Mouse (Mus musculus) intestine, embryonic 15.5 days (tissue): ENCODE measurements at regions not wholly inside any gene's neighbourhood (a gene's known extent, or its start where the extent isn't known, plus 50 kb on each side); places are given as distances from the start of the nearest gene placed in this dataset.

ENCODE experiments used
- ATAC-seq: fragments of 200-750 bp; cut with Nextera tagmentation; 2 replicates; pipeline ENCODE4 v1.8.0; 2017; ENCODE audit warnings: moderate TSS enrichment, moderate library complexity
- H3K27ac ChIP-seq: fragments of 300-500 bp; sonication (generic); 2 replicates; pipeline ENCODE4 v1.5.1; 2015; ENCODE audit warnings: mild to moderate bottlenecking, inconsistent platforms
- H3K27me3 ChIP-seq: fragments of 300-500 bp; sonication (generic); replicated peaks from 2 replicates; pipeline ENCODE4 v1.6.1; 2015; ENCODE audit warnings: inconsistent platforms
- H3K36me3 ChIP-seq: fragments of 300-500 bp; sonication (generic); 2 replicates; pipeline ENCODE4 v1.6.1; 2015; ENCODE audit warnings: inconsistent platforms
- H3K4me1 ChIP-seq: fragments of 300-500 bp; sonication (generic); replicated peaks from 2 replicates; pipeline ENCODE4 v1.6.1; 2015; ENCODE audit warnings: inconsistent platforms
- H3K4me2 ChIP-seq: fragments of 300-500 bp; sonication (generic); replicated peaks from 2 replicates; pipeline ENCODE4 v1.6.1; 2015; ENCODE audit warnings: mild to moderate bottlenecking, inconsistent platforms
- H3K4me3 ChIP-seq: fragments of 300-500 bp; sonication (generic); replicated peaks from 2 replicates; pipeline ENCODE4 v1.5.1; 2015; ENCODE audit warnings: inconsistent platforms
- H3K9ac ChIP-seq: fragments of 300-500 bp; sonication (generic); 2 replicates; pipeline ENCODE4 v1.6.1; 2015; ENCODE audit warnings: inconsistent platforms
- H3K9me3 ChIP-seq: fragments of 300-500 bp; sonication (generic); 2 replicates; pipeline ENCODE4 v1.6.1; 2016; ENCODE audit warnings: inconsistent platforms
- WGBS: fragments of 180-500 bp; shearing (Covaris S2); methylation state at CpG from one replicate; pipeline ENCODE4 v1.1.7; 2015; 5-methylcytosine and 5-hydroxymethylcytosine counted together

DNA sequence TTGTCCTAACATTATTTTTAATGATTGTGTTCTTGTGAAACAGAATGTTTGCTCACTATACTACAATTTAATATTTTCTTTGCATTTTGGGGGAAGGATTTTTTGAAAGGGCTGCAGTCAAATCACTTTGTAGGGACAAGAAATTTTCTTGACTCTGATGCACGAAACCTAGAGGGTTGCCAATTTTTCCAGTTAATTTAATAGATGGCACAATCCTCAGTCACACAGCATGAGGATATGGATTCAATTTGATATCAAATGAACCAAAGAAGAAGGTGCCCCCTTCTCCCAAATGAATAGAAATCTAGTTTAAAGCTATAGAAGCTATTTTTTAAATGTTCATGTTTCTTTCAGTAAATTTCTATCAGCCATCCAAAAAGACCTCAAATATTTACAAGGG is 544.3 kb upstream of the Rag2 start:
- WGBS = 72% methylated on average over 1 of the region's 1 CpGs
- H3K36me3 ChIP-seq = no peaks in the 10 kb centered on the region
- H3K27ac ChIP-seq = no peak overlapping the region
- no peaks in the 10 kb centered on the region for H3K27me3 ChIP-seq
- H3K9ac ChIP-seq = no peak overlapping the region
- H3K4me3 ChIP-seq = no peak overlapping the region
- ATAC-seq = no peak
- H3K4me1 ChIP-seq = no peaks in the 10 kb centered on the region
- no peak overlapping the region for H3K4me2 ChIP-seq
- H3K9me3 ChIP-seq = no peaks in the 10 kb centered on the region

DNA sequence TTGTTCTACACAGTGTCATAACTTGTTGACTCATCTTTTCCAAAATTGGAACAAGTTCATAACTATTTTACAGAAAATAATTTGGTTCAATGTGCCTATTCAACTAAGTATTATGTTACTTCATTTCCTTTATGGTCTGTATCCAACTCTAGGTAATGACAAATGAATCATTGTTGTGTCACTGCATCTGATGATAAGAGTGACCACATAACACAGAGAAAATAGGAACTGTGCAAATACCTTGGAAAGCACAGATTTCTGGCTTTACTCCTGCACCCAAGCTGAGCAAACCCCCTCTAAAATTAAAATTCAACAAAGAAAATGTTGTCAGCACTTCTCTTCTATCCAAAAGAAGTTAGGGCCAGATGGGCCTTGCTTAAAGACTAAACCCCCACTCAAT is 540.7 kb upstream of the Rag2 start:
- Histone ChIP-seq H3K4me1 (no peaks in the 10 kb centered on the region), H3K27ac (no peak overlapping the region), H3K9ac (no peak overlapping the region), H3K9me3 (no peaks in the 10 kb centered on the region), H3K36me3 (no peaks in the 10 kb centered on the region), H3K4me3 (no peak overlapping the region), H3K4me2 (no peak overlapping the region), H3K27me3 (no peaks in the 10 kb centered on the region)
- ATAC-seq = no peak

DNA sequence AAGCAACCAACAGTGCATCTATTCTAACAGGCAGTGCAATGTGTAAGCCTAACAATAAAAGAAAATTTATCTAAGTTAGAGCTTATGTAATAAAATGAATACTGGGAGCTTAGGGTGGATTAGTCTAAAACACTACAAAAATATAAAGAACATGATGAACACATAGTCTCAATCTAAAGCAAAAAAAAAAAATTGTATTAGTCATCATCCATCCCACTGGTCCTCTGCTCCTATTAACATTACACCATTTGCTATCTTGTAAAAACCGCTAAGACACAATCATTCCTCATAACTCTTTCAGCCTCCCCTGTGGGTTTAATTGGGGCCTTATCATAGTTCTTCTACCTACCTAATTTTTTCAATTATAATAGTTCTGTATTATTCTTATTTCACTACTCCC is 539.9 kb upstream of the Rag2 start:
- Histone ChIP-seq H3K4me3 (no peak overlapping the region), H3K27me3 (no peaks in the 10 kb centered on the region), H3K4me1 (no peaks in the 10 kb centered on the region), H3K9ac (no peak overlapping the region), H3K4me2 (no peak overlapping the region), H3K9me3 (no peaks in the 10 kb centered on the region), H3K27ac (no peak overlapping the region), H3K36me3 (no peaks in the 10 kb centered on the region)
- no peak for ATAC-seq
- 95% methylated on average over 1 of the region's 1 CpGs for WGBS

DNA sequence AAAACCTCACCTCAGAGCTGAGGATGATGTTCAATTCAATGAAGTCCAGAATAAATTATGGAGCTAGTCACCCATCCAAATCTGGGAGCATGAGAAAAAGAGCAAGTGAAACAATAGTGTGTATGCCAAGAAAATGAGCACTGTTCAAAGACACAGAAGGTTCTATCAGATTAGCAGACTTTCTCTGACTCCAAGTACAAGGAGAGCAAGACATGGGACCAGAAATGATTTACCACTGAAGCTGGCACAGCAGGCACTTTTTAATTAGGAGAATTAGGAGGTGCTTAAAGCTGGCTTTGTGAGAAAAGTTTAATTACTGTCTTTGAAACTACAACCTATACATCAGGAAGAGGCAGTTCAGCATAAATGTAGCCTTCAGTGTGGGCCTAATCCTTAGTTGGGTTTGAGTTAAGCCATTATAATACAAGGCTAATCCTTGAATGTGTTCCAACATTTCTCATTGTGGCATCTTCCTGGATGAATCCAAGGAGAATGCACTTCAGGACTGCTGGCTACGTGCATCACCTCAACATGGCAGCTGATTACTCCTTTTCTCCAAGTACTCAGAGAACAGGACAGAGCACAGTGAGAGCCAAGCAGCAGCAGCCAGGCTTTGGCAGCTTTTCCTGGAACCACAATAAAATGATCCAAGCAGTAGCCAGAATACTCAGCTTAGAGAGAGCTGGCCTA is 517.2 kb upstream of the Rag2 start:
- 66% methylated on average over 1 of the region's 1 CpGs for WGBS
- Histone ChIP-seq H3K4me2 (no peak overlapping the region), H3K9me3 (no peaks in the 10 kb centered on the region), H3K27ac (no peak overlapping the region), H3K36me3 (no peaks in the 10 kb centered on the region), H3K4me1 (no peaks in the 10 kb centered on the region), H3K4me3 (no peak overlapping the region), H3K27me3 (no peaks in the 10 kb centered on the region), H3K9ac (no peak overlapping the region)
- ATAC-seq = no peak

DNA sequence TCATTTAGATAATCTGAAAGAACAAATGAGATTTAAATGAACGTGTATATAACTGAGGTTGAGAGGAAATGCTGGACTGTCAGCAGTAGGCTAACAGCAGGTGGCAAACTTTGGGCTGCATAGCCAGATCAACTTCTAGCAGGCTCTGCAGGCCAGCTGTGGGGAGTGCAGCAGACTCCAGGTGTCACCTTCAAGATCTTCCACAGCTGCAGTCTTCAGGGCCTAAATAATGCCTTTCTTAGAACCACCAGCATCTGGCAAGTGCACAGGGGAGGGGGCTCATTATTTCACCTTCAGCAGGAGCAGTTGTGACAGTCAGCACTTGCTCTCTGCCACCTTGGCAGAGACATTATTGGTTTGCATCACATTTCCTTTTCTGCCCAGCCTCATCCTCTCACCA is 487.7 kb upstream of the Rag2 start:
- H3K36me3 ChIP-seq = no peaks in the 10 kb centered on the region
- 25% methylated on average over 1 of the region's 1 CpGs for WGBS
- no peak overlapping the region for H3K9ac ChIP-seq
- H3K4me1 ChIP-seq = no peaks in the 10 kb centered on the region
- H3K4me3 ChIP-seq = no peak overlapping the region
- H3K4me2 ChIP-seq = no peak overlapping the region
- no peaks in the 10 kb centered on the region for H3K27me3 ChIP-seq
- no peaks in the 10 kb centered on the region for H3K9me3 ChIP-seq
- H3K27ac ChIP-seq = no peak overlapping the region
- ATAC-seq = no peak

DNA sequence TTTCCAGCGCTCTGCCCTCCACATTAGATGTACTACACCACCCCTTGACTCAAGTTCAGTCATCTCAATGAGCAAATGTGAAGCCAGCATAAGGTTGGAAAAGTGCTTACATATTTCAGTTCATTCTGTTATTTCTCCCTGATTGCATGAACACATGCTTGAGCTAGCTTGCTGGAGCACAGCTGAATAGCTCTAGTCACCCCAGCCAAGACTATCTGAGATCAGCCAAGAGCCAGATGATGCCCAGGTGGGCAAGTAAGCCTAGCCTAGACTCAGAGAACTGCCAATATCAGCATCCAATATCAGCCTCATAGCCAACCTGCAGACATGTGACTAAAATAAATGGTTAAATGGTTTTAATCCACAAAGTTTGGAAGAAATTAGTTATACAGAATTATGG is 484.6 kb upstream of the Rag2 start:
- H3K27me3 ChIP-seq = no peaks in the 10 kb centered on the region
- no peaks in the 10 kb centered on the region for H3K4me1 ChIP-seq
- ATAC-seq = no peak
- WGBS = 89% methylated on average over 1 of the region's 1 CpGs
- H3K9ac ChIP-seq = no peak overlapping the region
- no peaks in the 10 kb centered on the region for H3K9me3 ChIP-seq
- H3K4me2 ChIP-seq = no peak overlapping the region
- H3K4me3 ChIP-seq = no peak overlapping the region
- H3K27ac ChIP-seq = no peak overlapping the region
- H3K36me3 ChIP-seq = no peaks in the 10 kb centered on the region

DNA sequence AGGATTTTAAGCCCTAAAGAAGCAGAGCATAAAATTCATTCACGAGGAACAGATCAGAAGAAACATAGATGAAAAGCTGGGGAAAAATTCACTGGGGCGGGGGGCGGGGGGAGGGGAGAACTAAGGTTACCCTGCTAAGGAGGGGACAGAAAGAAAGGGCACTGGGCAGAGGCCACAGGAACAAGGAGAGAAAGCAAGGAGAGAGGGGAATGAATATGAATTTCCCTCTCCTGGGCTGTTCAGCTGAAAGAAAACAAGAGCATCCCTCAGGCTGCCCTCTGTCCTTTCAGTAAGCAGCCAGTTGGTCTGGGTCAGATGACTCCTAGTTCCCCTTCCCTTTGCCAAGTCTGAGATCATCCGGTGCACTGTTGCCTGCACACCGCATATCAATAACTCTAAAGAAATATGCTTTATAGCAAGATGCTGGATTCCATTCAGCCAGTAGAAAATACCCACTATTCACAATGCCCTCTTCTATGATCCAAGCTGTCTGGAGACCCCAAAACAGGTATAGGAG is 467.7 kb upstream of the Rag2 start:
- no peaks in the 10 kb centered on the region for H3K27me3 ChIP-seq
- 85% methylated on average over 5 of the region's 5 CpGs for WGBS
- ATAC-seq = no peak
- no peak overlapping the region for H3K9ac ChIP-seq
- H3K9me3 ChIP-seq = no peaks in the 10 kb centered on the region
- H3K4me3 ChIP-seq = no peak overlapping the region
- no peak overlapping the region for H3K4me2 ChIP-seq
- no peak overlapping the region for H3K27ac ChIP-seq
- no peaks in the 10 kb centered on the region for H3K4me1 ChIP-seq
- H3K36me3 ChIP-seq = no peaks in the 10 kb centered on the region

DNA sequence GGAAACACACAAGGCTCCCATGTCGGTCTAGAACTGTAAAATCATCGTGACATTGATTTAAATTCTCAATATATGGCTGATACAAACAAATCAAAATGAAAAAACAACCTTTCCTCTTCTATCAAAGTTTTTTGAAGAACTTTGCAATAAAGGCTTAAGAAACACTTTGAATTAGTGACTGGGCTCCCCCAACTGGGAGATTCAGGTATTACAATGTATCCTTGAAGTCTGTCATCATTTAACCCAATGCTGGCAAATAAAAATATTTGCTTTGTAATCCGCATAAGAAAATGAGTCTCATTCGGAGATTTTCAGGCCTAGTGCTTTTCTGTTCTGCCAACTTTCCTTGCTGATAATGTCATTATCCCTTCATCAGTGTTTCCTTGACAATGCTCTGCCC is 465.2 kb upstream of the Rag2 start:
- 25% methylated on average over 4 of the region's 4 CpGs for WGBS
- H3K4me1 ChIP-seq = no peaks in the 10 kb centered on the region
- ATAC-seq = no peak
- H3K27ac ChIP-seq = no peak overlapping the region
- no peaks in the 10 kb centered on the region for H3K27me3 ChIP-seq
- no peaks in the 10 kb centered on the region for H3K36me3 ChIP-seq
- H3K4me3 ChIP-seq = no peak overlapping the region
- H3K4me2 ChIP-seq = no peak overlapping the region
- no peak overlapping the region for H3K9ac ChIP-seq
- H3K9me3 ChIP-seq = no peaks in the 10 kb centered on the region

DNA sequence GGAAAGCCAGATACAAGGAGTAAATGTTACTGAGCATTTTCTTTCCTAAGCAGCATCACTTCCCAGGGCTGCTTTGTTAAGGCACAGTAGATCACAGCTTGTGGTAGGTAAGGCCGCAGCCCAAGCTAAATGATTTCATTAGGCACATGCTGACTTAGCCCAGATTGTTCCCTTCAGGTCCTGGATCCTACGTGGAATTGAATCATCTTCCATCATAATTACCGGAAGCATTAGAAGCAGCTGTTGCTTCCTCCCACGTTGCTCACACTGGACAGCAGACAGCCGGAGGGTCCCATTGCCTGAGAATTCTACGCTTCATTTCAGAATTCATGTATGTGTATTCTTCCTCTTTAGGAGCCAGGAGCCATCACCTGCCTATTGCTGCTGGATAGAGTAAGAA is 458.6 kb upstream of the Rag2 start:
- no peak overlapping the region for H3K4me2 ChIP-seq
- H3K4me1 ChIP-seq = no peaks in the 10 kb centered on the region
- 74% methylated on average over 6 of the region's 6 CpGs for WGBS
- no peaks in the 10 kb centered on the region for H3K27me3 ChIP-seq
- no peak for ATAC-seq
- H3K9ac ChIP-seq = no peak overlapping the region
- no peaks in the 10 kb centered on the region for H3K9me3 ChIP-seq
- no peaks in the 10 kb centered on the region for H3K36me3 ChIP-seq
- no peak overlapping the region for H3K27ac ChIP-seq
- no peak overlapping the region for H3K4me3 ChIP-seq

DNA sequence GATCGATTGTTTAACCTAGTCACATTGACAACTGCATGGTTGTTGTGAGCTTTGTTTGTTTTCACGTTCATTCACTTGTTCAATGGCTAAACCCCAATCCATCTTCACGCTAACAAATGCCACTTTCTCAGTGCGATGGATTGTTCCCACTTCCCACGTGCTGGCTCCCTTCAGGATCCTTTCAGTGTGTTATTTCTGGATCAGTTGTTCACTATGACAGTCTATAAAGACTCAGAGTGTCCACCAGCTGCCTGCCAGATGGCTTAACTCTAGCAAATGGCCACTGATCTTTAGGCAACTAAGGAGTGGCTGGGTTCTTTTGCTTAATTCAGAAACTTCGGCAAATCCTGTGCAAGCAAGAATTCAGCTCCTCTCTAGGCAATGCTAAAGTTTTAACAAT is 451.7 kb upstream of the Rag2 start:
- no peak overlapping the region for H3K9ac ChIP-seq
- WGBS = 52% methylated on average over 6 of the region's 6 CpGs

DNA sequence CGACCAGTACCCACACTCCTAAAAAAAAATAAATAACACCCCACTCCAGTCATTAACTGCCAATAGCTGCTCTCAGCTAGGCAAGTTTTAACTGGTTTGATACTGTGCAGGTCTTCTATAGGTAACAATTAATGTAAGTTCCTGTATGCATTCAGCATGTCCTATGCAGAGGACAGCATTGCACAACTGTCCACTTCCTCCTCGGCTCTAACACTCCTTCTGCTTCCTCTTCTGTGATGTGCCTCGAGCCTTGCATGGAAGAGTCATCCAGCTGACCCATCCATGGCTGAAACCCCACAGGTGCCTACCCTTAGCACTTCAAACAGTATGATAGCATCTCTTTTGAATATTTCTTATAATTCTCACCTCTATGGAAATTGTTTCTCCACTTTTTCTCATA is 449.4 kb upstream of the Rag2 start:
- H3K27me3 ChIP-seq = no peaks in the 10 kb centered on the region
- WGBS = 80% methylated on average over 3 of the region's 3 CpGs
- H3K27ac ChIP-seq = no peak overlapping the region
- H3K36me3 ChIP-seq = no peaks in the 10 kb centered on the region
- H3K9me3 ChIP-seq = no peaks in the 10 kb centered on the region
- H3K4me2 ChIP-seq = no peak overlapping the region
- no peak overlapping the region for H3K4me3 ChIP-seq
- no peaks in the 10 kb centered on the region for H3K4me1 ChIP-seq
- no peak overlapping the region for H3K9ac ChIP-seq
- no peak for ATAC-seq

More for the DNA sequence above, 451.7 kb upstream of the Rag2 start:
- Histone ChIP-seq H3K4me1 (no peaks in the 10 kb centered on the region), H3K4me3 (no peak overlapping the region), H3K27ac (no peak overlapping the region), H3K36me3 (no peaks in the 10 kb centered on the region), H3K27me3 (no peaks in the 10 kb centered on the region), H3K9me3 (no peaks in the 10 kb centered on the region), H3K4me2 (no peak overlapping the region)
- ATAC-seq = no peak

DNA sequence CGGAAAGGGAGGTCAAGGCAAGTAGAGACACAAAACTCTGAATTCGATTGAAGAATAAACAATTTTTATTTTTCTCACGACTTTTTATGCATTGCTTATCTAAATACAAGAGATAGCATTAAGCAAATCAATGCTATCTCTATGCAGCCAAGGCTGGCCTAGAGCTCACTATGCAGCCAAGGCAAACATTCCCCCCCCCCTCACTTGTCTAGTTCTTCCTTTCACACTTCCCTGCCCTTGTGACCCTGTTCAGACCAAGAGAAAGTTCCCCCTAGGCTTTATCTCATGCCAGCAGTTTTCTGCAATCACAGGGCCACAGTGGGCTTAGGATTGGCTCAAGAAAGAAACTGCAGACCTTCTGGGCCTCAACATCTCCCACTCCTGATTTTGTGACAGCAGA is 417.9 kb upstream of the Rag2 start:
- 67% methylated on average over 3 of the region's 3 CpGs for WGBS
- Histone ChIP-seq H3K9ac (no peak overlapping the region), H3K9me3 (no peaks in the 10 kb centered on the region), H3K36me3 (no peaks in the 10 kb centered on the region), H3K27ac (no peak overlapping the region), H3K27me3 (no peaks in the 10 kb centered on the region), H3K4me1 (no peaks in the 10 kb centered on the region), H3K4me3 (no peak overlapping the region), H3K4me2 (no peak overlapping the region)
- ATAC-seq = no peak

DNA sequence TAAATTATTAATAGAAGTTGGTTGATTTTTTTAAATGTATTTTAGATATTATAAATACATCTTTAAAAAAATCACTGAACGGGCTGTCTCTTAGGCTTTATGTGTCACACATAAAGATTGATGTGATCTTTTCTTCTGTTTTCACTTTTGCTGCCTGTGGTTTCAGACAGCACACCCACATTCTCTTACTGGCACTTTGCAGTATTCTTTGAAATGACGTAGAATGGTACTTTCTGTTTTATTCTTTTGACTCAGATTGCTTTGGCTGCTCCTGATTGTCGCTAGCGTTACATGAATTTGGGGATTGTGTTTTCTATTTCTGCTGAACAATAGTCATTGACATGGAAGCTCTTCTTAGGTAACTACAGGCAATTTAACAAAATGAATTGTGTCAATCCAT is 415.4 kb upstream of the Rag2 start:
- no peaks in the 10 kb centered on the region for H3K36me3 ChIP-seq
- H3K4me2 ChIP-seq = no peak overlapping the region
- H3K27me3 ChIP-seq = no peaks in the 10 kb centered on the region
- H3K4me3 ChIP-seq = no peak overlapping the region
- WGBS = 84% methylated on average over 4 of the region's 4 CpGs
- no peaks in the 10 kb centered on the region for H3K4me1 ChIP-seq
- H3K9me3 ChIP-seq = no peaks in the 10 kb centered on the region
- ATAC-seq = no peak
- H3K27ac ChIP-seq = no peak overlapping the region
- H3K9ac ChIP-seq = no peak overlapping the region
